Mouse (Mus musculus) effector memory CD4-positive, alpha-beta T cell, adult 5 months (primary cell): ENCODE data around the gene Ces4a. TPM values are rescaled to one million over a fixed set of nuclear protein-coding genes. Genes with fewer than 3 reads are reported as not detected.

Experiments
- polyA plus RNA-seq: library from polyadenylated mRNA; unstranded; fragments of 100-300 nt; shearing (Covaris generic); gene quantifications from one replicate; pipeline ENCODE4 v1.2.1, GENCODE M21; 2017

Gene Ces4a
- not detected for polyA plus RNA-seq

GRCm38 (mm10) chr8:105131509-105131908 is at the start of gene Ces4a:
Gene Ces4a, plus strand, starts transcription at chr8:105131800.

DNA sequence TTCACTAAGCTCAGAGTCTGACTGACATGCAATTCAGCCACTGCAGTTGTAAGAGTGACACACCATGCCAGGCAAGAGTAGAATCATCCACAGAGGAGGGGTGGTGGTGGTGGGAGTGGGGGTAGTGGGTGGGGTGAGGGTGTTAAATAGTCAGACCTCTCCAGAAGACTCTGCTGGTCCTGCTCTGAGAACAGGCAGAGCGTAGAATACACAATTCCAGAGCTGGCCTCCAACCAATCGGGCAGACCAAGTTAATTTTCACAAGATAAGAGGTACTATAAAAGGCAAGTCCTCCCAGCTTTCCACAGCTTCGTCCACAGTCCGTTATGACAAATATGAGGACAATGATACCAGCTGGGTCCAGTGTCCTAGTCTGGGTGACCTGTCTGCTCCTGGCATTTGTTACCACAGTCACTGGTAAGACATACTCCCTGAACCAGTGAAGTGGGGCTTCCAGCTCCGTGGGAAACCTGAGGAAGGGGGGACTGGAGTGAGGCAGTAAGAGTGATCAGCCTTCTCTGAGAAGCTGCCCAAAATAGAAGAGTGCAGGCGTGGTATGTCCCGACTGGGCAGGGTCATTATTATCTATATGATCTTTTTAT is 48.0 kb upstream of the Ces4a start, which contains the start of gene Ces3b:
Ces3b (plus strand) TSS at position 305 of the 602 bp plus-strand sequence.

DNA sequence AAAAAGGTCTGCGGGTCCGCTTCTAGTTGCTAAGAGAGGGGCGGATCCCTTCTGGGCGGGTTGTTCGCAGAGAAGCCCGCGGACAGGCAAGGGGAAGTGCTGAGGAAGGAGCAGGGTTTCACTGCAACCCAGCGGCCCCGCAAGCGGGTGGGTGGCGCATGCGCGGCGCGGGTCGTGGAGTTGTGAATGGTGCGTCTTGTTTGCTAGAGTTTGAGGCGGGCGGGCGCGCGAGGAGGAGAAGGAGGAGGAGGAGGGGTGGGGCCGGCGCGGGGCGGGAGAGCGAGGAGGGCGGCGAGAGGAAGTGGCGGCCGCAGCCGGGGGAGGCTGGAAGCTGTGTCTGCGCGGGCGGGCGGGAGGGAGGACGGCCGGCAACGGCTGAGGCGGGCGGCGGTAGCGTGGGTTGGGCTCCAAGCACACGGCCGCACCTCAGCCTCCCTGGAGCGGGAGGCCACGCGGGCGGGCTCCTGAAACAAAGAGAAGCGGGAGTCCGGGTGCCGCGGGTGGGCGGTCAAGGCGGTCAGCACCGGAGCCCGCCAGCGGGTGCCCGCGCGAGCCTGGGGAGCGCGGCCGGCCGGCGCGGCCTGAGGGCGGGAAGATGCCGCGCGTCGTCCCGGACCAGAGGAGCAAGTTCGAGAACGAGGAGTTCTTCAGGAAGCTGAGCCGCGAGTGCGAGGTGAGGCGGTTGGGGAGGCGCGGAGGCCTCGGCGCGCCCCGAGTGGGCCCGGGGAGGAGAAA is 38.9 kb downstream of the Ces4a start, which contains the start of gene Cbfb:
Cbfb (plus strand) TSS at position 294 of the 735 bp plus-strand sequence.

Other genes starting within 250 kb of the Ces4a start
- gene Ces2e, start 205.5 kb upstream of the Ces4a start, polyA plus RNA-seq: not detected
- not detected for gene Ces2f, start 184.4 kb upstream of the Ces4a start, polyA plus RNA-seq
- gene Ces2g, start 170.1 kb upstream of the Ces4a start, polyA plus RNA-seq: not detected
- not detected for gene Ces2h, start 130.9 kb upstream of the Ces4a start, polyA plus RNA-seq
- gene Ces3a, start 83.2 kb upstream of the Ces4a start, polyA plus RNA-seq: not detected
- not detected for gene Ces3b, start 48.0 kb upstream of the Ces4a start, polyA plus RNA-seq
- gene Cbfb, start 38.9 kb downstream of the Ces4a start, polyA plus RNA-seq: 91.0 TPM
- gene D230025D16Rik, start 93.3 kb downstream of the Ces4a start, polyA plus RNA-seq: 19.4 TPM
- 0.67 TPM for gene B3gnt9, start 123.4 kb downstream of the Ces4a start, polyA plus RNA-seq
- gene Tradd, start 132.8 kb downstream of the Ces4a start, polyA plus RNA-seq: 46.7 TPM
- 9.4 TPM for gene Fbxl8, start 132.8 kb downstream of the Ces4a start, polyA plus RNA-seq
- gene Hsf4, start 138.0 kb downstream of the Ces4a start, polyA plus RNA-seq: 2.4 TPM
- gene Nol3, start 144.3 kb downstream of the Ces4a start, polyA plus RNA-seq: not detected
- 2.6 TPM for gene 4931428F04Rik, start 158.1 kb downstream of the Ces4a start, polyA plus RNA-seq
- gene Exoc3l, start 164.3 kb downstream of the Ces4a start, polyA plus RNA-seq: 1.3 TPM
- 134 TPM for gene E2f4, start 165.9 kb downstream of the Ces4a start, polyA plus RNA-seq
- gene Elmo3, start 173.8 kb downstream of the Ces4a start, polyA plus RNA-seq: 5.1 TPM
- 1.1 TPM for gene Lrrc29, start 194.5 kb downstream of the Ces4a start, polyA plus RNA-seq
- 54.6 TPM for gene Tmem208, start 194.6 kb downstream of the Ces4a start, polyA plus RNA-seq
- 0.79 TPM for gene Fhod1, start 216.2 kb downstream of the Ces4a start, polyA plus RNA-seq
- 0.12 TPM for gene Slc9a5, start 217.0 kb downstream of the Ces4a start, polyA plus RNA-seq
- not detected for gene Plekhg4, start 241.5 kb downstream of the Ces4a start, polyA plus RNA-seq